Mouse (Mus musculus) limb, embryonic 13.5 days (tissue): ENCODE measurements around the gene Abcd3. TPM values are rescaled to one million over a fixed set of nuclear protein-coding genes. Genes with fewer than 3 reads are reported as not detected.

Source experiments
- ATAC-seq: fragments of 200-750 bp; cut with Nextera tagmentation; 2 replicates; pipeline ENCODE4 v1.8.0; 2017; ENCODE audit warnings: low read depth, moderate number of reproducible peaks, moderate TSS enrichment; ENCODE audit not compliant: low FRiP score
- H3K27ac ChIP-seq: fragments of 300-500 bp; sonication (generic); 2 replicates; pipeline ENCODE4 v1.5.1; 2015; ENCODE audit warnings: inconsistent platforms, mild to moderate bottlenecking, moderate library complexity
- H3K27me3 ChIP-seq: fragments of 300-500 bp; sonication (generic); 2 replicates; pipeline ENCODE4 v1.6.1; 2015; ENCODE audit warnings: mild to moderate bottlenecking, inconsistent platforms
- H3K36me3 ChIP-seq: fragments of 300-500 bp; sonication (generic); 2 replicates; pipeline ENCODE4 v1.6.1; 2015; ENCODE audit warnings: inconsistent platforms, mild to moderate bottlenecking, moderate library complexity
- H3K4me1 ChIP-seq: fragments of 300-500 bp; sonication (generic); 2 replicates; pipeline ENCODE4 v1.6.1; 2015; ENCODE audit warnings: inconsistent platforms
- H3K4me2 ChIP-seq: fragments of 300-500 bp; sonication (generic); replicated peaks from 2 replicates; pipeline ENCODE4 v1.6.1; 2015; ENCODE audit warnings: inconsistent platforms, mild to moderate bottlenecking, moderate library complexity
- H3K4me3 ChIP-seq: fragments of 300-500 bp; sonication (generic); 2 replicates; pipeline ENCODE4 v1.5.1; 2015; ENCODE audit warnings: moderate library complexity, mild to moderate bottlenecking, inconsistent platforms
- H3K9ac ChIP-seq: fragments of 300-500 bp; sonication (generic); 2 replicates; pipeline ENCODE4 v1.6.1; 2015; ENCODE audit warnings: mild to moderate bottlenecking, inconsistent platforms
- H3K9me3 ChIP-seq: fragments of 300-500 bp; sonication (generic); 2 replicates; pipeline ENCODE4 v1.6.1; 2016; ENCODE audit warnings: inconsistent platforms
- whole genome bisulfite sequencing: fragments of 180-500 bp; shearing (Covaris S2); methylation state at CpG from one replicate; pipeline ENCODE4 v1.1.7; 2015; 5-methylcytosine and 5-hydroxymethylcytosine counted together
- polyA plus RNA-seq: library from polyadenylated mRNA; unstranded; fragments of >200 nt; fragmentation: Nextera tagmentation; extraction: Ambion mirVana; gene quantifications from 2 replicates; pipeline ENCODE4 v1.2.1, GENCODE M21; 2015

Gene Abcd3
- polyA plus RNA-seq, 1 experiment from 2014 or later = 58.7 TPM

- H3K9me3 ChIP-seq = 0 out of 2 replicates have a peak, but pooled peaks cover 5% of the 10 kb centered on the region
Observed at GRCm38 (mm10) chr3:121841412-121842014, 26.4 kb upstream of the Abcd3 start.

DNA sequence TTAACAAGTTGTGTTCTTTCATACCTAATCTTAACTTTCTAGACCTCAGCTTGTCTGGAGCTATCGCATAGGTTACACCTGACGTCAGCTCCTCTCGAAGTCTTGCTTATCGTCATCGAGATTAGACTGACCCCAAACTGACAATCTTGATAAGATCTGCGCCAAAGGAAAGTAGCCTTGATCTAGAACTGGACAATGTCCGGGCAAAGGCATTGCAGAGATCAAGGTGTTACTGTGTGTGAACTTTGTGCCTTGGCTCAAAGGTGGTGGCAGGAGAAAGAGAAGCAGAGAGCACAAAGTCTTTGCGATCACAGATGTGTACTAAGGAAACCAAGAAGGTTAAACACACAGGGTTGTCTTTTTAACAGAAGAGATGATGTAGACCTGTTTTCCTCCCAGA, 25.2 kb upstream of the Abcd3 start:
- no peaks in the 10 kb centered on the region for H3K4me1 ChIP-seq
- H3K4me2 ChIP-seq = no peak overlapping the region
- H3K36me3 ChIP-seq = no peaks in the 10 kb centered on the region
- H3K9me3 ChIP-seq = 0 out of 2 replicates have a peak, but pooled peaks cover 5% of the 10 kb centered on the region
- no peak overlapping the region for H3K9ac ChIP-seq
- whole genome bisulfite sequencing = 91% methylated on average over 8 of the region's 8 CpGs
- no peak overlapping the region for H3K4me3 ChIP-seq
- H3K27me3 ChIP-seq = no peaks in the 10 kb centered on the region
- H3K27ac ChIP-seq = no peak overlapping the region
- no peak for ATAC-seq

More at GRCm38 (mm10) chr3:121841412-121842014, 26.4 kb upstream of the Abcd3 start:
- no peak overlapping the region for H3K4me3 ChIP-seq
- no peaks in the 10 kb centered on the region for H3K36me3 ChIP-seq
- H3K4me1 ChIP-seq = no peaks in the 10 kb centered on the region
- no peak for ATAC-seq
- no peak overlapping the region for H3K4me2 ChIP-seq
- WGBS = 72% methylated on average over 9 of the region's 9 CpGs
- no peaks in the 10 kb centered on the region for H3K27me3 ChIP-seq
- H3K27ac ChIP-seq = no peak overlapping the region
- H3K9ac ChIP-seq = no peak overlapping the region

- Histone ChIP-seq H3K27me3 (no peaks in the 10 kb centered on the region), H3K4me1 (no peaks in the 10 kb centered on the region), H3K4me2 (no peak overlapping the region), H3K9me3 (0 out of 2 replicates have a peak, but pooled peaks cover 5% of the 10 kb centered on the region), H3K4me3 (no peak overlapping the region), H3K9ac (no peak overlapping the region), H3K27ac (no peak overlapping the region), H3K36me3 (no peaks in the 10 kb centered on the region)
- 83% methylated on average over 2 of the region's 2 CpGs for WGBS
- no peak for ATAC-seq
Observed at GRCm38 (mm10) chr3:121834732-121835131, 19.6 kb upstream of the Abcd3 start.

DNA sequence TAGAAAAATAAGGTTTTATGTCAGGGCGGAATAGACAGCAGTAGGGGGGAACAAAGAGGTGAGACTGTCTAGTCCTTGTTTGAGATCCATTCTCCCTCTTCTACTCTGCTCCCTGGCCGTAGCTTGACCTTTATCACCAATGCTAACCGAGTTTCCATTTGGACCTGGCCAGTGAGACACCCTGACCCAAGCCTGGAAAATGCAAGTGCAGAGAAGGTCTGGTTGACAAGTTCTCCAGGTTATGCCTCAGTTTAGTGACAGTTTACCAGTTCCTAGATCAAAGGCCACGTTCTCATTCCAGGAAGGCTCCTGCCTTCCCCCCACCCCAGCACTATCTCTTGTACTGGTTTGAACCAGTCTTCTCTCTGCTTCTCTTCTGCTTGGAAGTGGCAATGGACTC, 19.1 kb upstream of the Abcd3 start:
- Histone ChIP-seq H3K9ac (no peak overlapping the region), H3K9me3 (0 out of 2 replicates have a peak, but pooled peaks cover 5% of the 10 kb centered on the region), H3K4me3 (no peak overlapping the region), H3K4me1 (no peaks in the 10 kb centered on the region), H3K4me2 (no peak overlapping the region), H3K36me3 (no peaks in the 10 kb centered on the region), H3K27ac (no peak overlapping the region), H3K27me3 (no peaks in the 10 kb centered on the region)
- WGBS = 80% methylated on average over 4 of the region's 4 CpGs
- ATAC-seq = no peak

DNA sequence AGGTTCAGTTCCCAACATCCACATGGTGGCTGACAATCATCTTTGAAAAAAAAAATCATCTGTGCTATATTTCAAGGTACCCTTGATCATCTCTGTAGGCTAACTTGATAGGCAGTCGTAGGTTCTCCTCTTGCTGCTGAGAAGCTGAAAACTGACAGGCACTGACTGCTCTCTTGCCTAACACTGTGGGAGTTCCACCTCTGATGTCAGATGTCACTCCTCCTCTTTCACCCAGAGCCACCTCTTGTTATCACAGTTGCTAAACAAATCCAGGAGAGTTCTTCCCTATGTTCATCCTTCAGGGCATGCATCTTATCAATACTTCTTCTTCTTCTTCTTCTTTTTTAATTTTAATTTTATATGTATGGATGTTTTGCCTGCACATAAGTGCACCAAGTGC, 10.0 kb upstream of the Abcd3 start:
- Histone ChIP-seq H3K4me1 (peaks cover 5% of the 10 kb centered on the region), H3K27me3 (no peaks in the 10 kb centered on the region), H3K9ac (no peak overlapping the region), H3K36me3 (no peaks in the 10 kb centered on the region), H3K9me3 (0 out of 2 replicates have a peak, but pooled peaks cover 6% of the 10 kb centered on the region), H3K4me3 (no peak overlapping the region), H3K27ac (no peak overlapping the region), H3K4me2 (no peak overlapping the region)
- WGBS = 71% methylated on average over 1 of the region's 1 CpGs
- ATAC-seq = no peak

GRCm38 (mm10) chr3:121824319-121824718, 9.2 kb upstream of the Abcd3 start:
- no peak overlapping the region for H3K9ac ChIP-seq
- H3K27ac ChIP-seq = no peak overlapping the region
- no peaks in the 10 kb centered on the region for H3K36me3 ChIP-seq
- H3K4me3 ChIP-seq = no peak overlapping the region
- 90% methylated on average over 1 of the region's 1 CpGs for WGBS
- no peak for ATAC-seq
- no peak overlapping the region for H3K4me2 ChIP-seq
- no peaks in the 10 kb centered on the region for H3K27me3 ChIP-seq
- peaks cover 13% of the 10 kb centered on the region for H3K4me1 ChIP-seq
- 0 out of 2 replicates have a peak, but pooled peaks cover 6% of the 10 kb centered on the region for H3K9me3 ChIP-seq

- Histone ChIP-seq H3K4me2 (no peak overlapping the region), H3K9ac (no peak overlapping the region), H3K27ac (no peak overlapping the region), H3K9me3 (0 out of 2 replicates have a peak, but pooled peaks cover 6% of the 10 kb centered on the region), H3K27me3 (no peaks in the 10 kb centered on the region), H3K4me1 (peaks cover 21% of the 10 kb centered on the region), H3K36me3 (no peaks in the 10 kb centered on the region), H3K4me3 (no peak overlapping the region)
- no peak for ATAC-seq
- 39% methylated on average over 5 of the region's 5 CpGs for WGBS
Observed at GRCm38 (mm10) chr3:121822643-121823042, 7.5 kb upstream of the Abcd3 start.

DNA sequence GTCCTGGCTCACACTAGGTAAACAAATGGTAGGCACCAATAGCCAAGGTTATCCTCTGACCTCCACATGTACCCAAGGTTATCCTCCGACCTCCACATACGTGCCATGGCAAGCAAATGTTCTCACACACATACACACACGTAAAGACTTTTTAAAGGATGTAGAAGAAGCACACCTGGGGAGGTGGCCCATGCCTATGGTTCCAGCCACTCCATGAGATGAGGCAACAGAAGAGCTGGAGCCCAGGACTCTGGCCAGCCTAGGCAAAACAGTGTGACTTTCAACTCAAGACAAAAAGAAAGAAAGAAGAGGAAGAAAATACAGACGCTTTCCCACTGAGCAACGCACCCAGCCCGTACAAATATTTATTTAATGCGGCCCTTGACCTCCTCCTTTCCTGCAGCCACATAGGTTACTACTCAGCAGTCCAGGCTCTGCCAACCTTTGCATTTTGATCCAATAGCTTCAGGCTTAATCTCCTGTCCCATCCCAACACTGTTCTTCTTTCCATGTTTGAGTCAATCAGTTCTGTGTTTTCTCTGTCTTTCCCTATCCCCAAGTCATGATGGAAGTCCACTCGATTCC, 6.5 kb upstream of the Abcd3 start:
- Histone ChIP-seq H3K27ac (no peak overlapping the region), H3K9ac (no peak overlapping the region), H3K4me1 (peaks cover 21% of the 10 kb centered on the region), H3K4me2 (no peak overlapping the region), H3K9me3 (no peaks in the 10 kb centered on the region), H3K36me3 (no peaks in the 10 kb centered on the region), H3K4me3 (no peak overlapping the region), H3K27me3 (no peaks in the 10 kb centered on the region)
- no peak for ATAC-seq
- 88% methylated on average over 8 of the region's 8 CpGs for WGBS

GRCm38 (mm10) chr3:121819693-121820200, 4.6 kb upstream of the Abcd3 start:
- no peak for ATAC-seq
- Histone ChIP-seq H3K9ac (no peak overlapping the region), H3K9me3 (no peaks in the 10 kb centered on the region), H3K27me3 (no peaks in the 10 kb centered on the region), H3K4me1 (peaks cover 30% of the 10 kb centered on the region), H3K27ac (no peak overlapping the region), H3K36me3 (no peaks in the 10 kb centered on the region), H3K4me3 (no peak overlapping the region), H3K4me2 (no peak overlapping the region)
- WGBS = 77% methylated on average over 3 of the region's 3 CpGs

- peaks cover 32% of the 10 kb centered on the region for H3K4me1 ChIP-seq
- no peak overlapping the region for H3K4me2 ChIP-seq
- H3K36me3 ChIP-seq = no peaks in the 10 kb centered on the region
- no peak for ATAC-seq
- H3K9ac ChIP-seq = no peak overlapping the region
- H3K27me3 ChIP-seq = no peaks in the 10 kb centered on the region
- 53% methylated on average over 10 of the region's 10 CpGs for WGBS
- no peak overlapping the region for H3K4me3 ChIP-seq
- no peak overlapping the region for H3K27ac ChIP-seq
- H3K9me3 ChIP-seq = no peaks in the 10 kb centered on the region
Observed at GRCm38 (mm10) chr3:121818736-121819396, 3.8 kb upstream of the Abcd3 start.

- no peak for ATAC-seq
- Histone ChIP-seq H3K27ac (peak overlapping the region; percentile 98), H3K9me3 (no peaks in the 10 kb centered on the region), H3K27me3 (no peaks in the 10 kb centered on the region), H3K4me1 (peaks cover 41% of the 10 kb centered on the region), H3K36me3 (no peaks in the 10 kb centered on the region), H3K4me2 (peak overlapping the region; percentile 65), H3K9ac (peak overlapping the region; percentile 92), H3K4me3 (peak overlapping the region; percentile 85)
- 19% methylated on average over 16 of the region's 16 CpGs for WGBS
Observed at GRCm38 (mm10) chr3:121815549-121816235, 590 bp upstream of the Abcd3 start.

DNA sequence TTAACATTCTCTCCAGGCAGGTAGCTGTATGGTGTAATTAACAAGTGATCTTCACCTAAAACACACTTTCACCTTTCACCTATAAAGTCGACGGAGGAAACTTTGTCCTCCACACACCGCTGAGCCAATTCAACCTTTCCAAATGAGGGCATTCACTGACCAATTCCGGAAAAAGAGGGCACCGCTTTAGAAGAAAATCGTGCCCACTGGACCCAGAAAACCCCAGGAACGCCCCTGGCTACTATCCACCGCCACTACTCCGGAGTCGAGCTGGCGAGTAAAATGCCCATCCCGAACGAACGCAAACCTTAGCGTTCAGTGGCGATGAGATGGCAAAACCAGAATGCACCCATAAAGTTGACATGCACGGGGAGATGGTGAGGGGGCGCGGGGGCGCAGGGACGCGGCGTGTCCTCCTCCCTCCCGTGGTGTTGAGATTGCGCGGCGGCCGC, 663 bp downstream of the Abcd3 start:
- H3K9ac ChIP-seq = peak overlapping the region; percentile 92
- peak overlapping the region; percentile 98 for H3K27ac ChIP-seq
- peak overlapping the region; percentile 85 for H3K4me3 ChIP-seq
- H3K9me3 ChIP-seq = no peaks in the 10 kb centered on the region
- ATAC-seq = peak; percentile 33; the same call in 1 of the 2 replicates
- H3K4me1 ChIP-seq = peaks cover 34% of the 10 kb centered on the region
- under 1% methylated on average over 24 of the region's 28 CpGs for WGBS
- no peaks in the 10 kb centered on the region for H3K27me3 ChIP-seq
- no peaks in the 10 kb centered on the region for H3K36me3 ChIP-seq
- peak overlapping the region; percentile 65 for H3K4me2 ChIP-seq
